Mouse (Mus musculus): ENCODE results near the gene Masp1. TPM values are rescaled to one million over a fixed set of nuclear protein-coding genes. Genes with fewer than 3 reads are reported as not detected.

The Masp1 gene
- polyA plus RNA-seq, 1 experiment from 2014 or later = 16.7 TPM

- Histone ChIP-seq H3K4me1 (no peaks in the 10 kb centered on the region; the same call in 1 of the 2 replicates), H3K27ac (no peak overlapping the region), H3K27me3 (ENCODE audit: insufficient read depth, poor library complexity, severe bottlenecking) (no peaks in the 10 kb centered on the region), H3K36me3 (no peaks in the 10 kb centered on the region), H3K4me3 (no peak overlapping the region), H3K9me3 (no peaks in the 10 kb centered on the region)
- 65% methylated on average over 12 of the region's 12 CpGs for WGBS
- DNase-seq (ENCODE audit: low spot score) = no peak
These were observed 83.0 kb downstream of the Masp1 start for GRCm38 (mm10) chr16:23437404-23438166.

GRCm38 (mm10) chr16:23429991-23430390 lies 90.6 kb downstream of the Masp1 start:
- WGBS = 88% methylated on average over 8 of the region's 8 CpGs
- no peaks in the 10 kb centered on the region; the same call in 1 of the 2 replicates for H3K27me3 ChIP-seq (ENCODE audit: insufficient read depth, poor library complexity, severe bottlenecking)
- H3K36me3 ChIP-seq = no peaks in the 10 kb centered on the region
- no peak overlapping the region for H3K4me3 ChIP-seq
- DNase-seq (ENCODE audit: low spot score) = no peak
- H3K4me1 ChIP-seq = no peaks in the 10 kb centered on the region
- no peak overlapping the region for H3K27ac ChIP-seq
- H3K9me3 ChIP-seq = no peaks in the 10 kb centered on the region

- Histone ChIP-seq H3K36me3 (no peaks in the 10 kb centered on the region), H3K4me3 (no peak within 1 kb of the TSS), H3K9me3 (no peaks in the 10 kb centered on the region), H3K27ac (no peak within 1 kb of the TSS), H3K27me3 (ENCODE audit: insufficient read depth, poor library complexity, severe bottlenecking) (no peaks in the 10 kb centered on the region; the same call in 1 of the 2 replicates), H3K4me1 (no peaks in the 10 kb centered on the region)
- DNase-seq (ENCODE audit: low spot score) = no peak
- WGBS = 76% methylated on average over 7 of the region's 7 CpGs
These were observed 91.8 kb downstream of the Masp1 start, which contains the start of gene Rtp1 for GRCm38 (mm10) chr16:23428647-23429319. TSS of gene Rtp1 (plus strand) at chr16:23429133.

GRCm38 (mm10) chr16:23427701-23428100 lies 92.9 kb downstream of the Masp1 start:
- Histone ChIP-seq H3K27me3 (ENCODE audit: insufficient read depth, poor library complexity, severe bottlenecking) (no peaks in the 10 kb centered on the region; the same call in 1 of the 2 replicates), H3K9me3 (no peaks in the 10 kb centered on the region), H3K4me1 (no peaks in the 10 kb centered on the region), H3K27ac (no peak overlapping the region), H3K36me3 (no peaks in the 10 kb centered on the region), H3K4me3 (no peak overlapping the region)
- DNase-seq (ENCODE audit: low spot score) = no peak
- WGBS = 76% methylated on average over 1 of the region's 1 CpGs

GRCm38 (mm10) chr16:23423825-23424224 lies 96.8 kb downstream of the Masp1 start:
- WGBS = 62% methylated on average over 5 of the region's 5 CpGs
- Histone ChIP-seq H3K27me3 (ENCODE audit: insufficient read depth, poor library complexity, severe bottlenecking) (no peaks in the 10 kb centered on the region), H3K9me3 (no peaks in the 10 kb centered on the region), H3K27ac (no peak overlapping the region), H3K4me1 (no peaks in the 10 kb centered on the region), H3K36me3 (no peaks in the 10 kb centered on the region), H3K4me3 (no peak overlapping the region)
- DNase-seq (ENCODE audit: low spot score) = no peak

GRCm38 (mm10) chr16:23419565-23420085 lies 101.0 kb downstream of the Masp1 start:
- Histone ChIP-seq H3K27me3 (ENCODE audit: insufficient read depth, poor library complexity, severe bottlenecking) (no peaks in the 10 kb centered on the region), H3K9me3 (no peaks in the 10 kb centered on the region), H3K36me3 (no peaks in the 10 kb centered on the region), H3K4me1 (peaks cover 15% of the 10 kb centered on the region), H3K4me3 (no peak overlapping the region), H3K27ac (no peak overlapping the region)
- 83% methylated on average over 8 of the region's 8 CpGs for WGBS
- DNase-seq (ENCODE audit: low spot score) = no peak

- H3K27ac ChIP-seq = no peak overlapping the region
- H3K4me3 ChIP-seq = no peak overlapping the region
- no peak for DNase-seq (ENCODE audit: low spot score)
- 74% methylated on average over 13 of the region's 13 CpGs for WGBS
- H3K9me3 ChIP-seq = no peaks in the 10 kb centered on the region
- no peaks in the 10 kb centered on the region for H3K27me3 ChIP-seq (ENCODE audit: insufficient read depth, poor library complexity, severe bottlenecking)
- no peaks in the 10 kb centered on the region for H3K36me3 ChIP-seq
- peaks cover 15% of the 10 kb centered on the region for H3K4me1 ChIP-seq
These were observed 103.0 kb downstream of the Masp1 start for GRCm38 (mm10) chr16:23417456-23418240.

- H3K27ac ChIP-seq = peak overlapping the region; percentile 23
- H3K9me3 ChIP-seq = no peaks in the 10 kb centered on the region
- no peaks in the 10 kb centered on the region for H3K36me3 ChIP-seq
- no peak for DNase-seq (ENCODE audit: low spot score)
- 33% methylated on average over 9 of the region's 9 CpGs for WGBS
- peak overlapping the region; percentile 44 for H3K4me3 ChIP-seq
- H3K4me1 ChIP-seq = peaks cover 15% of the 10 kb centered on the region
- H3K27me3 ChIP-seq (ENCODE audit: insufficient read depth, poor library complexity, severe bottlenecking) = no peaks in the 10 kb centered on the region
These were observed 103.8 kb downstream of the Masp1 start for GRCm38 (mm10) chr16:23416657-23417293.

- 31% methylated on average over 10 of the region's 10 CpGs for WGBS
These were observed 104.4 kb downstream of the Masp1 start for GRCm38 (mm10) chr16:23416261-23416656.

GRCm38 (mm10) chr16:23412930-23413329 lies 107.7 kb downstream of the Masp1 start:
- Histone ChIP-seq H3K9me3 (no peaks in the 10 kb centered on the region), H3K27ac (no peak overlapping the region), H3K27me3 (ENCODE audit: insufficient read depth, poor library complexity, severe bottlenecking) (no peaks in the 10 kb centered on the region), H3K4me1 (peaks cover 15% of the 10 kb centered on the region), H3K4me3 (no peak overlapping the region), H3K36me3 (no peaks in the 10 kb centered on the region)
- DNase-seq (ENCODE audit: low spot score) = no peak
- WGBS = 79% methylated on average over 6 of the region's 6 CpGs

More at GRCm38 (mm10) chr16:23416261-23416656, 104.4 kb downstream of the Masp1 start:
- H3K27ac ChIP-seq = peak overlapping the region; percentile 23
- H3K4me1 ChIP-seq = peaks cover 15% of the 10 kb centered on the region
- H3K27me3 ChIP-seq (ENCODE audit: insufficient read depth, poor library complexity, severe bottlenecking) = no peaks in the 10 kb centered on the region
- H3K36me3 ChIP-seq = no peaks in the 10 kb centered on the region
- DNase-seq (ENCODE audit: low spot score) = no peak
- no peaks in the 10 kb centered on the region for H3K9me3 ChIP-seq
- H3K4me3 ChIP-seq = peak overlapping the region; percentile 44

GRCm38 (mm10) chr16:23403008-23403755 lies 117.4 kb downstream of the Masp1 start:
- H3K27me3 ChIP-seq (ENCODE audit: insufficient read depth, poor library complexity, severe bottlenecking) = no peaks in the 10 kb centered on the region
- no peaks in the 10 kb centered on the region for H3K36me3 ChIP-seq
- no peak overlapping the region for H3K27ac ChIP-seq
- no peak overlapping the region for H3K4me3 ChIP-seq
- WGBS = 36% methylated on average over 8 of the region's 8 CpGs
- no peaks in the 10 kb centered on the region for H3K9me3 ChIP-seq
- peaks cover 14% of the 10 kb centered on the region for H3K4me1 ChIP-seq
- DNase-seq (ENCODE audit: low spot score) = peak; percentile 83

- WGBS = 65% methylated on average over 3 of the region's 3 CpGs
- Histone ChIP-seq H3K4me1 (peaks cover 14% of the 10 kb centered on the region), H3K9me3 (no peaks in the 10 kb centered on the region), H3K27ac (0 out of 2 replicates have a peak overlapping the region, but pooled peaks have one; percentile 16), H3K36me3 (no peaks in the 10 kb centered on the region), H3K4me3 (no peak overlapping the region), H3K27me3 (ENCODE audit: insufficient read depth, poor library complexity, severe bottlenecking) (no peaks in the 10 kb centered on the region)
- DNase-seq (ENCODE audit: low spot score) = no peak
These were observed 118.7 kb downstream of the Masp1 start for GRCm38 (mm10) chr16:23401959-23402358.
